Mouse (Mus musculus) adipocyte (in vitro differentiated cells): ENCODE measurements around the gene Cysltr1.

Experiments
- DNase-seq: peaks from one replicate; pipeline ENCODE4 v3.0.0-alpha.2; 2016; ENCODE audit warnings: low spot score

Gene Cysltr1

DNA sequence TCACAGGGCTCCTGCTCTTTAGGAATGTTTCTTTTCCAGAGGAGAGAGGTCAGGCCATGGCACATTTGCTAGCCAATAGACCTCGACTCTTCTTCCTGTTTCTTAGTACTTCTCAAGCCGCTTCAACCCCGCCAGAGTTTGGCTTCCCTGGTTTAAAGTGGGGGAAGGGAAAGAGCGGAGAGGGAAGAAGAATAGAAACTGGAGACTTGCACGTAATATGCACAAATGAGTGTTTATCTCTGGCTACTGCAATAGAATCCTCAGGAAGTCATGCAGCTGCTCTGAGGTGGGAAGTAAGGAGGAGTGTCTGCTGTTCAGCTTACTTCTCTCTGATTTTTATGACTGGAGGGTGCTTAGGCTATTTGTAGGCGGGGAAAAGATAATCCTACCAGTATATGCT lies at the start of gene Cysltr1:
Gene Cysltr1 (minus strand): TSS at position 294 of the 400 bp plus-strand sequence.
- DNase-seq, result no peak

DNA sequence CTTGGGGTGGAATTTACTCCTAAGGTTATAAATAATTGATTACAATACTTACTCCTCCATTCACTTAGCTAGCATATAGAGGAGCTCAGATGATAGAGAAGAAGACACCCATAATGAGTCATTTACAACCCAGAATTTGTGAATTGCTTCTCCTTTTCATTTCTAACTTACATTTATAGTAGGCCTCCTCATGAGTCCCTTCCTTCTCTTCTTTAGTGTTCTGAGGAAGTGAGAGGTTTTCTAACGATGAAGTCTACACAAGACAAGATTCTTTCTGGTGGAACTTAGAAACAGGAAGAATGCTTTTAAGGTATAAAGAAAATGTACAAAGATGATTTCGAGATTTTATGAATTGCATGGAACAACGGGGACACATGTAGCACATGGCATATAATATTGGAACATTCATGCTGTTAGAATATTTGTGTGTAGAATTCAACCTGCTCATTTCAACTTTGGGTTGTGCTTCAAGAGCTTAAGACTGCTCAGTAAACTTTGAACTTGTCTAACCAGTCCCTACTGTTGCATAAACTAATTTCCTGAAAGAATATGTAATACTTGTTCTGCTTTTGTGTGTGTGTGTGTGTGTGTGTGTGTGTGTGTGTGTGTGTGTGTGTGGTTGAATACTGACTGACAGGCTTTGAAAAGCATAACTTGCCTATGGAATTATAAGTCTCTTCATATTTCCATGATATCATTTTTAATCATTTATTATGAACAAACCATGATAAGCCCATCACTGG lies 31.5 kb upstream of the Cysltr1 start:
- no peak for DNase-seq

DNA sequence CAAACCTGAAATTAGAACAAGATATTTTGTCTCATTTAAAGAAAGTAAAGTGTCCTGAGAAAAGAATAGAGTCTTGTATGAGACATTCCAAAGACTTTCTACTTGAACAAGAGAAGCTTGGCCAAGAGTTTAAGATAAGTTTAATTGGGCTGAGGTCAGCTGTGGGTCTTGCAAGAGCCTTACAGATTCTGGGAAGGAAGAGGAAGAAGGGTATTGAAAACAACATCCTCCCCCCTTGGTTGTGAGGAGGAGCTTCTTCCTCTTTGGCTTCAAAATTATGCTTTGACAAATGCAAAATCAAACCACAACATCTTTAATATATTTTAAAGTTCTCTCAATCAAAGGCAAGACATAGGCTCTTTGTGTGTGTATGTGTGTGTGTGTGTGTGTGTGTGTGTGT lies 30.1 kb upstream of the Cysltr1 start:
- DNase-seq, result no peak

DNA sequence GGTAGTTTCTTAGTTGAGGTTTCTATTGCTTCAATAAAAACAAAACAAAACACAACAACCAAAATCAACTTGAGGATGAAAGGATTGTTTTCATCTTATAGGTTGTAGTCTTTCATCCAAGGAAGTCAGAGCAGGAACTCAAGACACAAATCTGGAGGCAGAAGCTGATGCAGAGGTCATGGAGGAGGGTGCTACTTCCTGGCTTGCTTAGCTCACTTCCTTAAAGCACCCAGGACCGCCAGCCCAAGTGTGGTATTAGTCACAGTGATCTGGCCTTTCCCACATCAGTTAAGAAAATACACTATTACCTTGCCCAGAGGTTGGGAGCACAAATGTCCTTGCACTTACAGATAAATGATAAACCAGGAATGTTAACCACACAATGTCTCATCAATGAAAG lies 25.0 kb upstream of the Cysltr1 start:
- DNase-seq, result no peak

DNA sequence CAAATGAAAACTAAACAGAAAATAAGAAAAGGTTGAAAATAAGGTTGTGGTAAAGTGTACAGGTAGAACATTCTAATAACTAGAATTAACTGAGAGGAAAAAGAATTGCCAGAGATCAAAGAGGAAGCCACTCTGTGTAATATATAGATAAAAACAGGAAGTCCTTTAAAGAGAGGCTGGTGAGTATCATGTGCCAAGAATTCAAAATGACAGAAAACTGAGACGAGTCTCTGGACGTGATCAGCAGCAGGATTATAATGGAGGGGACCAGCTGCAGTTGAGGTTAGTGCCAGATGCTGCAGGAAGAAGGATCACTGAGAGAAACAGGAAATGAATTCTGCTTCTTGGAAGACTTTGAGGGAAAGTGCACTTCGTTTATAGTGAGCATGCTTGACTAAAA lies 20.2 kb upstream of the Cysltr1 start:
- DNase-seq, result no peak

DNA sequence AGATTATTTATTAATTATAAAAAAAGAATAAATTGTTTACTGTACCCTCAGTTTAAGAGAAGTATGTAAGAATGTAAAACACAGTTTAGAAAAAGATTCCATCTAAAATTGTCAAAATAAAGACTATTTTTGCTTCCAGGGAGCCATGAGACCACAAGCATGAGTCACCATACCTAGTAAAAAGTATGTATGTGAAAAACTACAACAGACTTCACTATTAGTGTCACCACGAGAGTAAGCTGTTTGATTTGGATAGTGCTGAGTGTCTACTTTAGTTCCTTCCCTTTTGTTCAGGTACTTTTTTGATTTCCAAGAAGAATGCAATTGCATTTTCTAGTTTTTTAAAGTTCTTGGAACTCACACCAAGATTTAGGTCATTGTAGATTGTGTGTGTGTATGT lies 19.0 kb upstream of the Cysltr1 start:
- DNase-seq, result no peak

DNA sequence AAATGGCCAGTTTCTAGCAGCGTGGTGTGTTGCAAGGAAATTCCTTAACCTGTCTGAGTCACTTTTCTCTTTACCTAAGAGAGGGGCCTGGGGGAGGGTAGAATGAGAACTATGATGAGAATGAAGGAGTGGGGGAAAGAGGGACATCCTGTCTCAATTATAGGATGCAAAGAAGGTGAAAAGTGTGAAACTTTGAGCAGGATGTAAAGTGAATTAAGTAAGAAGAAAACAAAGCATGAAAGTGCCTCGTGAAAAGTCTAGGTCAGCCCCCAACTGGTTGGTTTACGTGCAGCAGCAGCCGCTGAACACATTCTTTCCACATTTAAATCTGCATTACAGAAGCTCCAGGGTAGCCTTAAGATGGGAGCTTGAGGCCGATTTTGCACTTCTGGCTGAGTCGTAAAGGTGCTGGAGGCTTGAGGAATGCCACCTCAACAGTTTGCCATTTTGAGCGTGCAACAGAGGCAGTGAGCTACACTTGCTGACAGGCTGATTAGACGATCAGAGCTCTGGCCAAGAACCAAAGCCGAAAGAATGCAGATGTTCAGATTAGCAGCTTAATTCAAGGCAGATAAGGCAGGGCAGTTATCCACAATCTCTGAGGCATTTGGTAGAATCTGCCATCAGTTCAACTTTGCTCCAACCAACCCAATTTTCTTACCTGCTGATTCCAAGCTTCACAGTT lies 763 bp downstream of the Cysltr1 start:
- no peak for DNase-seq

DNA sequence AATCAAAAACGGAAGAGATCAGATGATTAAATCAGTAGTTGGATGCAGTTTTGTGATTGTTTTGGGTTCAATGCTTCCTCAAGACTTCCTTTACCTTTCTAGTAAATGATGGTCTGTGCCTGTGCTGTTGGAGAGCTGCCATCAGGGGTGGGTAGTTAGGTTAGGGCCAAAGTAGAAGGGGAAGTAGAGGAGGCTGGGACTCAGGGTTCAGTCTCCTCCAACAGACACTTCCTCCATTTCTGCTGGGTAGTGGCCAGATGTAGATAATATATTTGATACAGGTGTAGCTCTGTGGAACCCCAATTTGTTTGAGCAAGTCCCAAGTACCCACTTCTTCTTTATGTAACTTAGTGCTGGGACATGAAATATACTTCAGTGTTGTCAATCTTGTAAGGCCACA lies 7.6 kb downstream of the Cysltr1 start:
- DNase-seq, result no peak

DNA sequence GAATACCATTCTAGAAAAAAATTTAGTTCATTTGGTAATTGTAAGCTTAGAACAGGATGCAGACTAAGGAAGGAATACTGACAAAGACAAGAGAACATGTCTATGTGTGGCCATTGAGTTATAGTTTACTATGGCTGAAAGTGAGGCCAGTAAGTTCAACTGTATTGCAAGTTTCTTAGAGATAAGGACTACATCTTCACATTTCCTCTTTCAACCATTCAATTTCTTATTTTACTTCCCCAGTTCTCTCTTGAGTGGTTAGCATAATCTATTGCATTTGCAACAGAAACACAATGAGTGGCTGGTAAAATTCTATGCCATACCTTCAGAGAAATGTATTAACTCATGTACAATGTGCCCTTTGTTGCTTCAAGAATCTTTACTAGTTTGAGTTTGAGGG lies 9.6 kb downstream of the Cysltr1 start:
- no peak for DNase-seq

DNA sequence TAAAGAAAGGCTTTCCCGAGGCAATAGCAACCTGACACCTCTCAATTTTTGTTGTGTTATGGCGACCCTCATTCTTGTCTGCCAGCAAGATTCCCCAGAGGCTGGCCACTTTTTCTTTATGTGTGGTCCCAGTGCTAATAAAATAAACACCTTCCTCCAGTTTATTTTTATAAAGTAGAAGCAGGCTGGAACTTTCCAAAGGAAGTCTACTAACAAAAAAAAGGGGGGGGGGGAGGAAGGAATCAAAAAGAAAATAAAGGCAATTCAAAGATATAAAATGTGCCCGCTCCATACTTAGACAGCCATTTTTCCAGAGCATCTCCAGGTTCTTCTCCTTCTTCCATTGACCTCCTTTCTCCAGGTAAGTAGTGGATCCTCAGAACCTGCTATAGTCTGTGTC lies 20.6 kb downstream of the Cysltr1 start, which contains the start of gene Gm5127:
Gene Gm5127 (plus strand): TSS at position 301 of the 400 bp plus-strand sequence.
- DNase-seq, result no peak

DNA sequence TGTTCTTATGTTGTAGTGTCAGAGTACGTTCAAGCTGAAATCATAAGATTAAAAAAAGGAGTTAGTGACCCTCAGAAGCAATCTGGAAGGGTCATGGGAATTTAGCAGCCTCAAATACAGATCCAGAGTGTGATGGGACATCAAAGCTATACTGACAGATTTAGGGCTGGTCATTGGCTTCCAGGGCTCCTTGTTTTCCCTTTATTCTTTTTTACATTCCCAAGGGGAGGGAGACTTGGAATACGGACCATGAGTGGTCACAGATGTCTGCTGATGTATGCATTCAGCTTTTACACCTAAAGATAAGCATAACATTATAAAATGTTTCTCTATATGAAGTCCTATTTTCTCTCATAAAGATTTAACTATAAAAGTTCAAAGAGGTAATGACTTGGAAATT lies 21.3 kb downstream of the Cysltr1 start:
- DNase-seq, result no peak

DNA sequence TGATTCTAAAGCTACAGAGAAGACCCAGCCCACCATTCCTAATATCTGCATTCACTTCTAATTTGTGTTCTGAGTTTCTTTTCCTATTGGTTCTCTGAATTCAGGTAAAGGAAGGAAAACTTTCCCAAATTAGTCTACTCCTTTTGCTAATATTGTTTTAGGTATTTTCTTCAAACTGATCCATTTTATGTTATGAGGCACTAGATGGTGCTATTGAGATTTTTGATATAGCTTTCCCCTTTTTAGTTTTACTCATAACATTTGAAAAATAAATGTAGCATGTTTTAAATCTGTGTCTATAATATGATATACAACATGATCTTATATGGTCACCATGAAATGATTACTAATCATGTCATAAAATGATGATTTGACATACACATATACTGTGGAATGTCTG lies 23.1 kb downstream of the Cysltr1 start:
- DNase-seq, result no peak

DNA sequence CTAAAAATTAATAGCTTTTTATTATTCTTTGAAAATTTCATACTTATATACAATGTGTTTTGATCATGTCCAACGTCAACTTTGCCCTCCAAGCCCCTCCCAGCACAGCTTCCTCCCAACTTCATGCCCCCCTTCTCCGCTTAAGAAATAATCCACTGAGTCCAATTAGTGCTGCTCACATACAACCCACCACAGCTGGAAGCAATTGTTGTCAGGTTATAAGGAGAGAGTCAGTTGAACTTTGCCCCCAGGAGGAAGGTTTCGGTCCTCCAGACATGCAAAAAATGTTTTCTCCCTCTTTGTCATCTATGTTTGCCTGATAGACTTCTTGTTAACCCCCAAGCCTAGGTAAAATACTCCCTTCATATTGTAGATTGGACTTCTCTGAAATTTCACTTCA lies 24.5 kb downstream of the Cysltr1 start:
- DNase-seq, result no peak

DNA sequence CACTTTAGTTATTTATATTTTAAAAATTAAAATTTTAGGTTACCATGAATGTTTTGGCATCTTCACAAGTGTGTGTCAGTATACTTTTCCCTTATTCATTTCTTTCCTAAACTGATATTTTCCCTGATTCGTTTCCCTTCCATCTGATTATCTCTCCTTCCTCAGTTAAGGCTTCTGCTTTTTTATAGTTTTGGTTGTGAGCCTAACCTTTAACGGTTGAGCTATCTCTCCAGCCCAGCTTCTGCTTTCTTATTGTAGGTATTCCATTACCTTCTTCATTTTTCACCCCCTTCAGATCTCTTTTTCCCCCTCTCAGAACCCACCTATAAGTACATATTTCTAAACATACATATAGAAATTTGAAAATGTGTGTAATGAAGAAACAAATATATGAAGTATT lies 48.0 kb downstream of the Cysltr1 start:
- DNase-seq, result no peak

DNA sequence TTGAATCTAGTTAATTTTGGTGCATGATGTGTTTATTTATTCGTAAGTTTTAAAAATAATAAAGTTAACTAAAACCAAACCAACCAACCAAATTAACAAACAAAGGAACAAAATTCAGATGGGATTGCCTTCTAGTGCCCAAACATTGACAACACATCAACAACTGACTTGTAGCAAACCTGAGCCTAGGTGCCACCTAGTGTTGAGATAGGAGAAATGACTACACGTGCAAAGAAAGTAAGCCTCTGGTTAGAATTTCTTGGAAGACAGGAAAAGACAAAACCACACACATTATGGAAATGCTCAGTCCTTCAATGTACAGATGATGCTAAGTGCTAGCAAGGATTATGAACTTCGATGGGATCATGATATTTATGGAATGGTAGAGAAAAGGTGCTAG lies 67.1 kb downstream of the Cysltr1 start:
- no peak for DNase-seq
